Mouse (Mus musculus) embryonic facial prominence, embryonic 13.5 days (tissue): Measurements from ENCODE around the gene Camkmt. TPM values are rescaled to one million over a fixed set of nuclear protein-coding genes. Genes with fewer than 3 reads are reported as not detected.

ENCODE experiments used
- polyA plus RNA-seq: library from polyadenylated mRNA; unstranded; fragments of >200 nt; fragmentation: Nextera tagmentation; extraction: Ambion mirVana; gene quantifications from 2 replicates; pipeline ENCODE4 v1.2.1, GENCODE M21; 2015

Gene Camkmt
- polyA plus RNA-seq, 1 experiment from 2014 or later: 16.4 TPM

Other genes with a start within 250 kb of the Camkmt start
- gene Ppm1b, start 133.8 kb upstream of the Camkmt start, polyA plus RNA-seq: 70.9 and 76.9 TPM in 2 replicates
- gene Slc3a1, start 62.2 kb upstream of the Camkmt start, polyA plus RNA-seq: 0.37 and 0.81 TPM in 2 replicates
- gene Prepl, start 311 bp upstream of the Camkmt start, polyA plus RNA-seq: 26.0 and 28.5 TPM in 2 replicates